Comparison of ENCODE assay signal across 9 mouse cellular contexts in the genomic region with DNA sequence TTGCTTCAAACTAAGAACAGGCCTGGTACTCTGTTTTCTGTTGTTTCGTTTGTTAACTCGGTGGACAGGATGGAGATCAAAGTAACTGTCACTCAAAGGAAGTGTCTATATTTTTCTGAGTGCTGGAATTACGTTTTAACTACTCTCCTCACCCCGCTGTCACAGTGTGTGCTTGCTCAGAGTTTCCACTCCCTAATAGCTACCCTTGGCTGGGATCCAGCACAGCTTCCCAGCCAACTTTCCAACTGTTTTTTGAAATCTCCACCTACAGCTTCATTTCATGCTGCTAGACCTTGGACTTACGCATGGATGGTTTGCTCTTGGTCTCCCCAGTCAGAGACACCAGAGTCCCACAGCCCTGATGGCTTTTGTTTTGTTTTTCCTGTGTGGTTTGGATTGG.
DNase-seq lines count a peak whose midpoint lies in the region; ATAC-seq lines count a peak whose summit lies in the region.
"Had no signal": no experiment of that assay in that cellular context is flagged by ENCODE, and none has a peak within 500 bp of the region (broad histone marks: within the 10 kb centered on the region; RNA-seq: fewer than 3 reads in every experiment).

No protein-coding gene starts in this region.

- 41% methylated on average over 5 of the region's 5 CpGs for WGBS in liver, embryonic 16.5 days (ENCODE audit: insufficient replicate concordance)
- 36% methylated on average over 5 of the region's 5 CpGs for whole genome bisulfite sequencing in stomach, embryonic 14.5 days

- no peaks in the 10 kb centered on the region for H3K36me3 ChIP-seq in liver, embryonic 16.5 days (ENCODE audit: control insufficient read depth, insufficient read depth)
- no peaks in the 10 kb centered on the region for H3K36me3 ChIP-seq in stomach, embryonic 14.5 days (ENCODE audit: control insufficient read depth, insufficient read depth, low read length)

- peak; percentile 87 for ATAC-seq in liver, embryonic 16.5 days (ENCODE audit: low read depth)
- peak; percentile 57; the same call in 1 of the 2 replicates for ATAC-seq in stomach, embryonic 14.5 days (ENCODE audit: insufficient number of reproducible peaks, insufficient read depth, low FRiP score, low read depth)

- no peak overlapping the region for H3K4me2 ChIP-seq in liver, embryonic 16.5 days (ENCODE audit: low read depth, low read length)
- no peak overlapping the region for H3K4me2 ChIP-seq in stomach, embryonic 14.5 days (replicated peaks; ENCODE audit: low read depth, low read length)

- intact Hi-C loops in gastrocnemius, postnatal 14 days (cut with DNase I; ENCODE audit: low total_unique reads) = no loop called here

- H3K9ac ChIP-seq in liver, embryonic 16.5 days (ENCODE audit: low read depth, low read length) = no peak overlapping the region
- no peak overlapping the region for H3K9ac ChIP-seq in stomach, embryonic 14.5 days (replicated peaks; ENCODE audit: low read depth, low read length)

- H3K4me1 ChIP-seq in liver, embryonic 16.5 days (ENCODE audit: control insufficient read depth, low read depth, low read length) = no peaks in the 10 kb centered on the region
- 0 out of 2 replicates have a peak, but pooled peaks cover 4% of the 10 kb centered on the region for H3K4me1 ChIP-seq in stomach, embryonic 14.5 days (ENCODE audit: control insufficient read depth, insufficient read depth, low read length)
- H3K4me1 ChIP-seq: megakaryocyte, embryonic 14.5 days had no signal

- no peaks in the 10 kb centered on the region for H3K27me3 ChIP-seq in liver, embryonic 16.5 days (ENCODE audit: control insufficient read depth, insufficient read depth, low read depth, low read length)
- H3K27me3 ChIP-seq in stomach, embryonic 14.5 days (ENCODE audit: control insufficient read depth, insufficient read depth, low read length) = no peaks in the 10 kb centered on the region
- H3K27me3 ChIP-seq: megakaryocyte, embryonic 14.5 days had no signal

- peak overlapping the region; percentile 46; the same call in 1 of the 2 replicates for H3K27ac ChIP-seq in liver, embryonic 16.5 days (ENCODE audit: low read length)
- H3K27ac ChIP-seq in stomach, embryonic 14.5 days (ENCODE audit: low read length) = peak overlapping the region; percentile 53

- DNase-seq in embryo, embryonic 11 days = peak; percentile 24
- no peak for DNase-seq in embryo, embryonic 10 days (ENCODE audit: low spot score)
- DNase-seq in NIH3T3 (ENCODE audit: low read depth) = peak; percentile 64
- peak; percentile 65 for DNase-seq in gastrocnemius, postnatal 14 days
- peak; percentile 84 for DNase-seq in kidney, adult 18-20 months
- no peak for DNase-seq in embryo, embryonic 10.5 days (ENCODE audit: low spot score)

- H3K4me3 ChIP-seq in liver, embryonic 16.5 days (ENCODE audit: low read depth, low read length) = no peak overlapping the region
- no peak overlapping the region for H3K4me3 ChIP-seq in stomach, embryonic 14.5 days (ENCODE audit: low read depth, low read length)
- H3K4me3 ChIP-seq: megakaryocyte, embryonic 14.5 days had no signal

- no peaks in the 10 kb centered on the region for H3K9me3 ChIP-seq in liver, embryonic 16.5 days (replicated peaks; ENCODE audit: control insufficient read depth, low read length)
- no peaks in the 10 kb centered on the region for H3K9me3 ChIP-seq in stomach, embryonic 14.5 days (ENCODE audit: control insufficient read depth, low read depth, low read length)

Comparison
In these comparisons a context has a peak if more than half of its experiments do, and no peak if none do; other contexts are left out.
1. DNase-seq: peak in embryo, embryonic 11 days (single experiment), NIH3T3 (single experiment), gastrocnemius, postnatal 14 days (single experiment) and kidney, adult 18-20 months (single experiment); none in embryo, embryonic 10 days (single experiment) and embryo, embryonic 10.5 days (single experiment).